Mouse (Mus musculus) lung, embryonic 14.5 days (tissue): ENCODE data around the gene Sdhc. TPM values are rescaled to one million over a fixed set of nuclear protein-coding genes. Genes with fewer than 3 reads are reported as not detected.
A peak's percentile ranks its signal among the peaks of the same experiment; 100 is the strongest.
"Not testable (repeated sequence)": the region's sequence is repeated elsewhere in the genome, so short reads cannot be mapped to it uniquely, and the experiment has no call there.

ENCODE experiments used
- ATAC-seq: fragments of 200-750 bp; cut with Nextera tagmentation; 2 replicates; pipeline ENCODE4 v1.8.0; 2017; ENCODE audit warnings: mild to moderate bottlenecking, moderate TSS enrichment, moderate library complexity; ENCODE audit not compliant: insufficient read depth
- DNase-seq: peaks from one replicate; pipeline ENCODE4 v3.0.0-alpha.2; 2015
- H3K27ac ChIP-seq: fragments of 300-500 bp; sonication (generic); 2 replicates; pipeline ENCODE4 v1.5.1; 2014; ENCODE audit warnings: low read depth, mild to moderate bottlenecking, moderate library complexity
- H3K27me3 ChIP-seq: fragments of 300-500 bp; sonication (generic); 2 replicates; pipeline ENCODE4 v1.6.1; 2014; ENCODE audit warnings: low read length, control low read depth; ENCODE audit not compliant: insufficient read depth
- H3K36me3 ChIP-seq: fragments of 300-500 bp; sonication (generic); 2 replicates; pipeline ENCODE4 v1.6.1; 2014; ENCODE audit warnings: control low read depth; ENCODE audit not compliant: insufficient read depth
- H3K4me1 ChIP-seq: fragments of 300-500 bp; sonication (generic); 2 replicates; pipeline ENCODE4 v1.6.1; 2014; ENCODE audit warnings: antibody characterized with exemption, control low read depth; ENCODE audit not compliant: insufficient read depth
- H3K4me2 ChIP-seq: fragments of 300-500 bp; sonication (generic); 2 replicates; pipeline ENCODE4 v1.6.1; 2014; ENCODE audit warnings: mild to moderate bottlenecking
- H3K4me3 ChIP-seq: fragments of 300-500 bp; sonication (generic); 2 replicates; pipeline ENCODE4 v1.5.1; 2014; ENCODE audit warnings: low read depth, low read length
- H3K9ac ChIP-seq: fragments of 300-500 bp; sonication (generic); 2 replicates; pipeline ENCODE4 v1.6.1; 2014
- H3K9me3 ChIP-seq: fragments of 300-500 bp; sonication (generic); 2 replicates; pipeline ENCODE4 v1.6.1; 2016; ENCODE audit warnings: low read depth, low read length, control low read depth
- CTCF ChIP-seq: IDR thresholded peaks from 2 replicates; pipeline ENCODE4 v1.5.1; 2016; ENCODE audit warnings: antibody characterized with exemption, low read depth
- WGBS: fragments of 180-500 bp; shearing (Covaris S2); extraction: QIAGEN DNeasy Blood & Tissue Kit; methylation state at CpG from one replicate; pipeline ENCODE4 v1.1.7; 2014; 5-methylcytosine and 5-hydroxymethylcytosine counted together
- polyA plus RNA-seq: library from polyadenylated mRNA; unstranded; fragments of >200 nt; fragmentation: Nextera tagmentation; extraction: Ambion mirVana; gene quantifications from 2 replicates; pipeline ENCODE4 v1.2.1, GENCODE M21; 2014

Sdhc gene
- polyA plus RNA-seq, 1 experiment from 2014 or later = 281 TPM

DNA sequence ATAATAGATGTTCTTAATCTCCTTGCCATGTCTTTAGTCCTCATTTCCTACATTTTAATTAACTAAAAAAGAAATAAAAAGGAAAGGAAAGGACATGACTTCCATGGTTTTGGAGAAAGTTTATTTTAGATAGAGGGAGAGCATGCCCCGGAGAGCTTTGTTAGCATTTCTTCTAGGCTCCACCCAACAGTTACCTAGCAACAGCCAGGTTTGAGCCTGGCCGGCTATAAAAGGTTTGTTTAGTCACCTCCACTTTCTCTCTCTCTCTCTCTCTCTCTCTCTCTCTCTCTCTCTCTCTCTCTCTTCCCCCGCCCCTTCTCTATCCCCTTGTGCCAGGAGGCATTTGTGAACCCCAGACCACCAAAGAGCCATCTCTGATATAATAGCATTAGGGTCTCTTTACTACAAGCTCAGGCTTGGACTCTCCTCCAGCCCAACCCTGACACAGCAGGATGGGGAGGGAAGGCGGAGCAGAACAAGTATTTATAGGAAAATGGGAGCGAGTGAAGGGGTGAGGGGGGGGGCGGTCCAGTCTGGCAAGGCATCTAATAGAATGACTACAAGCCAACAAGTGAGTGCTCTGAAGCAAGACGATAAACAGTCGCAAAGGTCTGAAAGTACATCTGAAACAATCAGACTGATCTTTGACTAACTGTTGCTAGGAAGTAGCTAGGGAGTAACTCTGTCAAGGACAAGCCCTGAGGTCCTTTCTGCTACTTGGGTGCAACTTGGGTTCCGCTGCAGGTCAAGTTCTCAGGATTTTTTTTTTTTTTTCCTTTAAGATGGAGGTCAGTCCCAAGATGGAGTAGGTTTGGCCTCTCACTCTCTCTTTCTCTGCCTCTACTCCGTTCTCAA is 54.1 kb downstream of the Sdhc start:
- Histone ChIP-seq H3K27ac (peak overlapping the region; percentile 67), H3K4me1 (peaks cover 3% of the 10 kb centered on the region; the same call in 1 of the 2 replicates), H3K9me3 (no peaks in the 10 kb centered on the region), H3K4me3 (no peak overlapping the region), H3K9ac (no peak overlapping the region), H3K4me2 (peak overlapping the region; percentile 41), H3K27me3 (no peaks in the 10 kb centered on the region), H3K36me3 (no peaks in the 10 kb centered on the region)
- peak; percentile 52 for ATAC-seq
- 12% methylated on average over 10 of the region's 10 CpGs for WGBS
- no peak for TF ChIP-seq CTCF
- DNase-seq = peak; percentile 63

DNA sequence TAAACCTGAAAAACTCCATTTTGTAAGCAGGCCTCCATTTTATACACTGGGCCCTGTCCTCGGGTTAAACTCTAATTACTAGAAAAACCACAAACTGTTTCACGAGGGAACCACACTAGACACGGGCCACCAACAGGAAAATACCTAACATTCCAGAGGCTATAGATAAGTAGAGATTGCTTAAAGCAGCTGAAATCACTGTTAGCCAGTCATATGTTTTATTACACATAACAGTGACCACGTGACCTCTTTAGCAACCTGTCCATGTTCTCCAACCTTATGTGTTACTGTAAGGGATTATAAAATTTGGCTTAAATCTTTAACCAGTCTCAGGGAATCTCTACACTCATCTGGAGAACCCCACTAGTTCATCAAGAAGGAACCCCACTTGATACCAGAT is 56.0 kb downstream of the Sdhc start:
- no peak overlapping the region for H3K27ac ChIP-seq
- H3K36me3 ChIP-seq = no peaks in the 10 kb centered on the region
- TF ChIP-seq CTCF = no peak
- ATAC-seq = no peak
- no peaks in the 10 kb centered on the region for H3K9me3 ChIP-seq
- H3K4me3 ChIP-seq = no peak overlapping the region
- no peak for DNase-seq
- no peak overlapping the region for H3K4me2 ChIP-seq
- peaks cover 3% of the 10 kb centered on the region; the same call in 1 of the 2 replicates for H3K4me1 ChIP-seq
- H3K9ac ChIP-seq = no peak overlapping the region
- no peaks in the 10 kb centered on the region for H3K27me3 ChIP-seq
- WGBS = 43% methylated on average over 4 of the region's 4 CpGs

DNA sequence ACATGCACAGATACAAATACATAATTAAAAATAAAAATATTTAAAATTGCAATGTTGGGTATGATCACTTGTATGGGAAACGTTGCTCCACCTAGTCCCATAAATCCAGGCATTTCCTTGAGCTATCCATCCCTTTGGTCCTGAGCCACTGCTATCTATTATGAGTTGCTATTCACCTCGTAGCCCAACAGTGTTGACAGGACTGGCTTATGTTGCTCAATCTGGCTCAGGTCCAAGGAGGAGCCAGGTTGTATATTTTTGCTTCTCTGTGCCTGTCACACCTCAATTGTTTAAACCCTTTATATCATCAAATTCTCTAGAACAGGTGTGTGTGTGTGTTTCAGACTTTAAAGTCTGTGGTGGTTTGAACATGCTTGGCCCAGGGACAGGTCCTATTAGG is 59.6 kb downstream of the Sdhc start:
- H3K4me1 ChIP-seq = no peaks in the 10 kb centered on the region; the same call in 1 of the 2 replicates
- H3K27me3 ChIP-seq = peaks cover 10% of the 10 kb centered on the region
- no peak overlapping the region for H3K27ac ChIP-seq
- no peak overlapping the region for H3K4me2 ChIP-seq
- DNase-seq (no peak), ATAC-seq (no peak)
- H3K36me3 ChIP-seq = no peaks in the 10 kb centered on the region
- H3K9me3 ChIP-seq = no peaks in the 10 kb centered on the region
- H3K9ac ChIP-seq = no peak overlapping the region
- TF ChIP-seq CTCF = no peak
- WGBS = 54% methylated on average over 2 of the region's 2 CpGs
- no peak overlapping the region for H3K4me3 ChIP-seq

DNA sequence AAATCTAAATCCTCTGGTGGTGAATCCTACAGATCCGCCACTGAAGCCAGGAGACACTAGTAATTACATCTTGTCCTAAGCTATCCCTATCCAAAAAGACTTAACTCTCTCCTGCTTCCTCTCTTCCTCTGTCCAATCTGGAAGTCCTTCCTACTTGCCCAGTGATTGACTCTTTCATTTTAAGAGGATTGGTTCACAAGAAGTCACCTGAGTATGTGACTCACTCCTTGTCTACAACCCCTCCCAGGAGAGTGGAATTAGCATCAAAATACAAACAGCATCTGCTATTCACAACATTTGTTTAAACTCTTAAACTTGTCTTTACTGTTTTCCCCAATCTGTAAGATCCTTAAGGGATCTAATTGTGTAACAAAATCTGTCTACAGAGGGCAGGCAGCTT is 60.5 kb downstream of the Sdhc start:
- H3K4me1 ChIP-seq = no peaks in the 10 kb centered on the region
- 83% methylated on average over 1 of the region's 1 CpGs for WGBS
- DNase-seq = no peak
- no peak for TF ChIP-seq CTCF
- no peak for ATAC-seq
- H3K36me3 ChIP-seq = no peaks in the 10 kb centered on the region
- no peak overlapping the region for H3K4me3 ChIP-seq
- H3K9ac ChIP-seq = no peak overlapping the region
- H3K27me3 ChIP-seq = peaks cover 12% of the 10 kb centered on the region
- H3K27ac ChIP-seq = no peak overlapping the region
- H3K9me3 ChIP-seq = no peaks in the 10 kb centered on the region
- H3K4me2 ChIP-seq = no peak overlapping the region

DNA sequence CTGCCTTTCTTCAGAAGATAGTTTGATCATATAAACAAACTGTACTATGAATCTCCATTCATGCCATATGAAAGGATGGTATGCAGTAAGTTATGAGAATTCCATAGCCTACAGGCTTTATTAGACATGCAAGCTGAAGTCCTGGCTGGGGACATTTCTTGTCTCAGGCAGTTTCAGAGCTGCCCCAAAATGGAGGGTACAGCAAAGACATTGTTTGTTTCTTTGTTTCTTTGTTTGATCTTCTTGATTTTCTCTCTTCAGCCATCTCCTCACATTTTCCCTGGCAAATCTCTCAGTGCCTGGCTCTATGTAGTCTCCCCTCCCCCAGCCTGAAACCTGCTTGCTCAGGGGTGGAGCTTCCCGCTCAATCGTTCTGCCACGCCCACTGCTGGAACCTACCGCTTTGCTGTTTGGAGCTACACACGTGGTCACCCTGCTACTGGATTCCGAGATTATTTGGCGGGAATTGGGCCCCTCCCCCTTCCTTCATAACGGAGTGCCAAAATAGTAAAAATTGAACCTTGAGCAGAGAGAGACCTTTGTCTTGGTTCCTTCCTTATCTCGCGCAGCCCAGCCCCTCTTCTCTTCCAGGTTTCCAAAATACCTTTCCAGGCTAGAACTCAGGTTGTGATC is 62.0 kb downstream of the Sdhc start:
- peak overlapping the region; percentile 44 for H3K4me2 ChIP-seq
- H3K4me1 ChIP-seq, H3K9me3 ChIP-seq, ATAC-seq, H3K9ac ChIP-seq, H3K27ac ChIP-seq, H3K36me3 ChIP-seq: not testable (repeated sequence)
- peaks cover 12% of the 10 kb centered on the region for H3K27me3 ChIP-seq
- DNase-seq = peak; percentile 52
- peak overlapping the region; percentile 9; the same call in 1 of the 2 replicates for H3K4me3 ChIP-seq
- 4% methylated on average over 10 of the region's 10 CpGs for WGBS

DNA sequence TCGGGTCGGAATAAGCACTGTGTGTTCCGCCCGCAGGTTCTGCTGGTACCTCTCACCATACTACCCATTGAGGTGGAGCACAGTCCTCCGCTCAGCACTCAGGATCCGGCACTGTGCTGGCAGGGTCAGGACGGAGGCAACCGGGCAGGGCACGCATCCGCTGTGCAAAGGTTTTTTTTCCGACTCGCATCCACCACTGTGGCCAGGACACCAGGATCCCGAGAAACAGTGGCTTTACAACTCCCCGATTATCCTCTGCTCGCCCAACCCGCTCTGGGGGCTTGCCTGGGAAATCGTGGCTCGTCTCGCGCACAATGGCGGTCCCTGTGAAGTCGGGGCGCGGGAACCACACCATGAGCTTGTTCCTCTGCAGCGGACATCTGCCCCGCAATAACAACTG is 64.7 kb downstream of the Sdhc start:
- 0% methylated on average over 26 of the region's 26 CpGs for WGBS
- Histone ChIP-seq H3K9ac (peak overlapping the region; percentile 44), H3K27me3 (peaks cover 14% of the 10 kb centered on the region), H3K4me3 (peak overlapping the region; percentile 46), H3K27ac (no peak overlapping the region), H3K4me1 (no peaks in the 10 kb centered on the region), H3K9me3 (no peaks in the 10 kb centered on the region), H3K36me3 (no peaks in the 10 kb centered on the region), H3K4me2 (peak overlapping the region; percentile 85)
- no peak for TF ChIP-seq CTCF
- peak; percentile 33 for DNase-seq
- no peak for ATAC-seq

DNA sequence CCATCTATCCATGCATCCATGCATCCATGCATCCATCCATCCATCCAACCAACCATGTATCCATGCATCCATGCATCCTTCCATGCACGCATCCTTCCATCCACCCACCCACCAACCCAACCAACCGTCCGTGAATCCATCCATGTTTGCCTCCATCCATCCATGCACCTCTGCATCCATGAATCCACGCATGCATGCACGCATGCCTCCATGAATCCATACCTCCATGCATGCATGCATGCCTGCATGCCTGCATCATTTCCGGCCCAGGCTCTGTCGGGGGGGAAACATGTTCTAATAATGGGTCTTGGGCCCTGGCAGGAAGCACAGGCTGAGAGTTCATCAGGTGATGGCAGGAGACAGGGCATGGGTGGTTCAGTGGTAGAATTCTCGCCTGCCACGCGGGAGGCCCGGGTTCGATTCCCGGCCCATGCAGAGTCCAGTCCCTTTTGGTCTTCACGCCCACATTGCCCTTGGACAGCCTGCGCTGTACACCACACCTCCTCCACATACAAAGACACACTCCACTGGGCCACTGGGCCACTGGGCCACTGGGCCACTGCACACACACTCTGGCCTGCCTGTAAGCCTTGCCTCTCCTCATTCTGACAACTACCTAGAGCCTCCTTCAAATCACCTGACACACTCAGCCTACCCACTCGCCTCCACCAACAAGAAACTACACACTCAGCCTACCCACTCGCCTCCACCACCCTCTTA is 68.7 kb downstream of the Sdhc start:
- not testable (repeated sequence) for H3K4me2 ChIP-seq, H3K4me3 ChIP-seq, H3K36me3 ChIP-seq, H3K27ac ChIP-seq, DNase-seq, H3K9ac ChIP-seq, H3K4me1 ChIP-seq, H3K9me3 ChIP-seq
- 45% methylated on average over 9 of the region's 17 CpGs for WGBS
- ATAC-seq = peak; percentile 28
- H3K27me3 ChIP-seq = peaks cover 26% of the 10 kb centered on the region

DNA sequence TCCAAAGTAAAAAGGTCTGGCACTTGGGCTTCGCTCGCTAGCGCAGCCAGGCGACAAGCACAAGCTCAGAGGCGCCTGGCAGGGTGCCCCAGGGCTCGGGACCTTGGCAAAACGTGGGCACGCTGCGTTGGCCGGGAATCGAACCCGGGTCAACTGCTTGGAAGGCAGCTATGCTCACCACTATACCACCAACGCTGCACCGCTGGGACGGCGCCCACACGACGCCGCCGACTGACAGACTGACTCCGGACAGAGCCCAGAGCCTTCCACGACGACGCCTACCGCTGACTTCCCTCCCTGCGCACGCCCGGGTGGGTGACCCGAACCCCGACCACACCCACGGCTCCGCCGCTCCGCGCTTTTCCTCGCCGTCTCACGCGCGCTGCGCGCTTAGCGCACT is 70.6 kb downstream of the Sdhc start:
- WGBS = no CpG with 5 or more reads among the region's 43 CpGs
- H3K27ac ChIP-seq, H3K4me2 ChIP-seq, H3K4me1 ChIP-seq, H3K36me3 ChIP-seq, H3K4me3 ChIP-seq, H3K9ac ChIP-seq, H3K9me3 ChIP-seq, DNase-seq: not testable (repeated sequence)
- peak; percentile 69 for ATAC-seq
- peaks cover 16% of the 10 kb centered on the region for H3K27me3 ChIP-seq

DNA sequence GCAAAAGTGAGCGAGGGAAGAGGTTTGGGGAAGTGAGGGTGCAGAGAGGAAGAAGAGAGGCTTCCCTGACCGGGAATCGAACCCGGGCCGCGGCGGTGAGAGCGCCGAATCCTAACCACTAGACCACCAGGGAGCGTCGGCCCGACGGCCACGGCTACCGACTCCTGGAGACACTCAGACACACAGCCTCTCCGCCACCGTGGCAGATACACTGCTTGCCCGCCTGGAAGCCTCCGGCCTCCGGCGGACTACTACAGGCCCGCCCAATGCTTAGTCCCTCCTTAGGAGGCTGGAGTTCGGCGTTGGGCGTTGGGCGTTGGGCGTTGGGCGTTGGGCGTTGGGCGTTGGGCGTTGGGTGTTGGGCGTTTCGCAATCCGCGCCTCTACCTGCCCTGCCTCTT is 71.1 kb downstream of the Sdhc start:
- not testable (repeated sequence) for H3K4me3 ChIP-seq, DNase-seq, H3K4me1 ChIP-seq, H3K9ac ChIP-seq, H3K4me2 ChIP-seq, H3K36me3 ChIP-seq, H3K27ac ChIP-seq, H3K9me3 ChIP-seq
- ATAC-seq = peak; percentile 64
- peaks cover 17% of the 10 kb centered on the region for H3K27me3 ChIP-seq
- 0% methylated on average over 1 of the region's 35 CpGs for WGBS

DNA sequence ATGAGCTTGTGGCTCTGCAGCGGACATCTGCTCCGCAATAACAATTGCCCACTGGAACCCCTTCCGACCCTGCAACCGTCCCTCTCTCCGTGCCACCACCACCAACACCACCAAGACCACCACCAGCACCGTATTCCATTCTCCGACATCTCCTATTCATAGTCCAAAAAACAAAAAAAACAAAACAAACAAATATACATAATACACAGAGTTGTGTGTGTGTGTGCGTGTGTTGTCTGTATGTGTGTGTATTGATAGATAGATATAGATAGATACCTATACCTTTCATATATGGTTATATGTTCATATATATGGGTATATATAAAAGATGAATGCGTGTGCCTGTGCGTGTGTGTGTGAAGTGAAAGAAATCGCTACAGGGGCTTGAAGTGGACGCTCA is 72.0 kb downstream of the Sdhc start:
- not testable (repeated sequence) for ATAC-seq
- 23% methylated on average over 11 of the region's 12 CpGs for WGBS
- peak overlapping the region; percentile 39; the same call in 1 of the 2 replicates for H3K4me2 ChIP-seq

More for the DNA sequence above, 72.0 kb downstream of the Sdhc start:
- H3K27ac ChIP-seq, H3K4me1 ChIP-seq, H3K9me3 ChIP-seq, DNase-seq, H3K9ac ChIP-seq, H3K36me3 ChIP-seq: not testable (repeated sequence)
- Histone ChIP-seq H3K27me3 (peaks cover 24% of the 10 kb centered on the region), H3K4me3 (peak overlapping the region; percentile 18; the same call in 1 of the 2 replicates)
